Mouse (Mus musculus) stomach, adult 2 months (tissue): ENCODE results near the gene Polr1a. TPM values are rescaled to one million over a fixed set of nuclear protein-coding genes. Genes with fewer than 3 reads are reported as not detected.

ENCODE experiments used
- polyA plus RNA-seq: library from polyadenylated mRNA; depleted of rRNA; stranded (reverse); fragments of >200 nt; gene quantifications from 2 replicates; pipeline ENCODE4 v1.2.3, GENCODE M21; 2012; rRNA removed

The Polr1a gene
- polyA plus RNA-seq, result 4.5 and 6.7 TPM in 2 replicates

GRCm38 (mm10) chr6:71908481-71909381 is at the start of gene Polr1a, which contains the start of gene Ptcd3:
Gene Polr1a, plus strand, starts transcription at chr6:71909053.
Gene Ptcd3, minus strand, starts transcription at chr6:71908750.

Other genes with a start within 250 kb of the Polr1a start
- 0.69 and 1.2 TPM in 2 replicates for gene Reep1, start 201.5 kb upstream of the Polr1a start, polyA plus RNA-seq
- 1.7 and 2.4 TPM in 2 replicates for gene Mrpl35, start 82.1 kb upstream of the Polr1a start, polyA plus RNA-seq
- 21.1 and 28.6 TPM in 2 replicates for gene Immt, start 77.7 kb upstream of the Polr1a start, polyA plus RNA-seq
- gene Ptcd3, start 303 bp upstream of the Polr1a start, polyA plus RNA-seq, result 0.89 and 1.6 TPM in 2 replicates
- gene St3gal5, start 188.5 kb downstream of the Polr1a start, polyA plus RNA-seq, result 7.6 and 12.1 TPM in 2 replicates